24 mouse cellular contexts compared by ENCODE assay signal in genomic region chr16:84807874-84808273, GRCm38 (mm10). TPM values are rescaled to one million over a fixed set of nuclear protein-coding genes. Genes with fewer than 3 reads are reported as not detected.
DNase-seq lines count a peak whose midpoint lies in the region; ATAC-seq and TF ChIP-seq lines count a peak whose summit lies in the region.
"Had no signal": no experiment of that assay in that cellular context is flagged by ENCODE, and none has a peak within 500 bp of the region (broad histone marks: within the 10 kb centered on the region; RNA-seq: fewer than 3 reads in every experiment).

No protein-coding gene starts in this region.

- no peak for DNase-seq in heart, adult 2 months
- no peak for DNase-seq in heart, postnatal 10 days
- DNase-seq in midbrain, embryonic 11.5 days (ENCODE audit: low spot score, missing footprints): peak; percentile 73
- no peak for DNase-seq in midbrain, embryonic 14.5 days
- DNase-seq in R1 (ENCODE audit: low read depth, low spot score): peak; percentile 51
- DNase-seq in spleen, postnatal 10 days (ENCODE audit: low spot score in 2 of 2): no peak
- DNase-seq in embryo, embryonic 9.5 days (ENCODE audit: extremely low spot score): no peak
- DNase-seq: adrenal gland, adult 2 months; adrenal gland, postnatal 10 days; adrenal gland, postnatal 25 days; cerebellum, adult 11-12 months; cerebellum, adult 2 months; cerebellum, adult 9-10 months; cerebellum, postnatal 10 days; cerebellum, postnatal 25 days had no signal

- TF ChIP-seq EP300 in heart, adult 2 months (IDR thresholded peaks at IDR 0.05; ENCODE audit: insufficient read depth, low read depth, low read length): no peak

- ATAC-seq in midbrain, embryonic 11.5 days (ENCODE audit: low FRiP score): no peak
- no peak for ATAC-seq in midbrain, embryonic 14.5 days (ENCODE audit: low FRiP score, low TSS enrichment)
- ATAC-seq: forebrain, embryonic 14.5 days; forebrain, embryonic 16.5 days; Patski had no signal

- WGBS in heart, adult 2 months: 93% methylated on average over 7 of the region's 7 CpGs
- 93% methylated on average over 7 of the region's 7 CpGs for WGBS in midbrain, embryonic 11.5 days
- 97% methylated on average over 7 of the region's 7 CpGs for WGBS in midbrain, embryonic 14.5 days

- H3K4me2 ChIP-seq in midbrain, embryonic 11.5 days: no peak overlapping the region
- H3K4me2 ChIP-seq in midbrain, embryonic 14.5 days (ENCODE audit: low read length): no peak overlapping the region
- H3K4me2 ChIP-seq: embryonic facial prominence, embryonic 13.5 days; embryonic facial prominence, embryonic 15.5 days; forebrain, embryonic 12.5 days had no signal

- peaks cover 12% of the 10 kb centered on the region for H3K4me1 ChIP-seq in heart, adult 2 months (ENCODE audit: control insufficient read depth, insufficient read depth, low read length)
- H3K4me1 ChIP-seq in midbrain, embryonic 11.5 days (ENCODE audit: control insufficient read depth, insufficient read depth, low read length): no peaks in the 10 kb centered on the region
- H3K4me1 ChIP-seq in midbrain, embryonic 14.5 days (ENCODE audit: control insufficient read depth, insufficient read depth, low read length): no peaks in the 10 kb centered on the region
- H3K4me1 ChIP-seq: embryonic facial prominence, embryonic 13.5 days; embryonic facial prominence, embryonic 15.5 days; forebrain, embryonic 10.5 days; forebrain, embryonic 12.5 days had no signal

- TF ChIP-seq CTCF in heart, adult 2 months (IDR thresholded peaks at IDR 0.05): no peak

- peak overlapping the region; percentile 51 for H3K27ac ChIP-seq in heart, adult 2 months
- H3K27ac ChIP-seq in midbrain, embryonic 11.5 days (ENCODE audit: low read depth, low read length): no peak overlapping the region
- no peak overlapping the region for H3K27ac ChIP-seq in midbrain, embryonic 14.5 days (replicated peaks; ENCODE audit: low read depth, low read length)
- H3K27ac ChIP-seq: embryonic facial prominence, embryonic 13.5 days; embryonic facial prominence, embryonic 15.5 days; forebrain, embryonic 10.5 days; forebrain, embryonic 12.5 days had no signal

- no peak for TF ChIP-seq POLR2A in heart, adult 2 months (IDR thresholded peaks at IDR 0.05; ENCODE audit: insufficient read depth, low read depth, low read length)

- H3K9ac ChIP-seq in heart, adult 2 months (ENCODE audit: low read depth, low read length): no peak overlapping the region
- no peak overlapping the region for H3K9ac ChIP-seq in midbrain, embryonic 11.5 days (ENCODE audit: low read length)
- H3K9ac ChIP-seq in midbrain, embryonic 14.5 days (replicated peaks; ENCODE audit: low read length): no peak overlapping the region
- H3K9ac ChIP-seq: embryonic facial prominence, embryonic 13.5 days; embryonic facial prominence, embryonic 15.5 days; forebrain, embryonic 12.5 days had no signal

- H3K9me3 ChIP-seq in midbrain, embryonic 11.5 days (ENCODE audit: control insufficient read depth, low read length): no peaks in the 10 kb centered on the region
- H3K9me3 ChIP-seq in midbrain, embryonic 14.5 days (ENCODE audit: control insufficient read depth, low read length): no peaks in the 10 kb centered on the region
- H3K9me3 ChIP-seq: embryonic facial prominence, embryonic 13.5 days; embryonic facial prominence, embryonic 15.5 days; forebrain, embryonic 10.5 days; forebrain, embryonic 12.5 days; G1E had no signal

- no peaks in the 10 kb centered on the region for H3K27me3 ChIP-seq in heart, adult 2 months (ENCODE audit: control insufficient read depth, insufficient read depth, low read length)
- H3K27me3 ChIP-seq in midbrain, embryonic 11.5 days (ENCODE audit: control insufficient read depth, insufficient read depth, low read length): no peaks in the 10 kb centered on the region
- H3K27me3 ChIP-seq in midbrain, embryonic 14.5 days (ENCODE audit: control insufficient read depth, insufficient read depth, low read length): no peaks in the 10 kb centered on the region
- H3K27me3 ChIP-seq: embryonic facial prominence, embryonic 13.5 days; embryonic facial prominence, embryonic 15.5 days; forebrain, embryonic 12.5 days; Patski had no signal

- intact Hi-C loops in heart, adult 2 months (cut with DNase I): no loop called here
- intact Hi-C loops in heart, postnatal 10 days (cut with DNase I): no loop called here

- H3K4me3 ChIP-seq in heart, adult 2 months: no peak overlapping the region
- H3K4me3 ChIP-seq in midbrain, embryonic 11.5 days (ENCODE audit: low read depth, low read length): no peak overlapping the region
- no peak overlapping the region for H3K4me3 ChIP-seq in midbrain, embryonic 14.5 days (replicated peaks; ENCODE audit: low read depth, low read length)
- H3K4me3 ChIP-seq: embryonic facial prominence, embryonic 13.5 days; embryonic facial prominence, embryonic 15.5 days; erythroblast, embryonic 14.5 days; forebrain, embryonic 10.5 days; forebrain, embryonic 12.5 days had no signal

- peaks cover 58% of the 10 kb centered on the region for H3K36me3 ChIP-seq in heart, adult 2 months (ENCODE audit: control insufficient read depth, insufficient read depth, low read length)
- peaks cover 14% of the 10 kb centered on the region for H3K36me3 ChIP-seq in midbrain, embryonic 11.5 days (ENCODE audit: control insufficient read depth, insufficient read depth, low read length)
- H3K36me3 ChIP-seq in midbrain, embryonic 14.5 days (ENCODE audit: control insufficient read depth, insufficient read depth, low read length): peaks cover 33% of the 10 kb centered on the region
- H3K36me3 ChIP-seq: embryonic facial prominence, embryonic 13.5 days; embryonic facial prominence, embryonic 15.5 days; G1E had no signal

- no peaks in the 10 kb centered on the region for H3K79me2 ChIP-seq in heart, adult 2 months (replicated peaks; ENCODE audit: control insufficient read depth, insufficient read depth, low read length)

RNA-seq across cellular contexts. Expression of gene Gabpa, which starts 26.9 kb away (rescaled TPM):
- 10 to 100 TPM; 41.3 to 42.6 TPM for total RNA-seq in heart, adult 2 months (2021)
- 10.4 and 22.1 TPM in 2 replicates for polyA plus RNA-seq in heart, adult 2 months (2012; rRNA removed)
- total RNA-seq in heart, postnatal 10 days (2021): 10 to 100 TPM; 48.8 to 51.9 TPM
- 41.2 and 45.1 TPM in 2 replicates for polyA plus RNA-seq in midbrain, embryonic 11.5 days (2014; fragmentation: Nextera tagmentation; extraction: Ambion mirVana)
- 18.4 and 24.9 TPM in 2 replicates for polyA plus RNA-seq in midbrain, embryonic 14.5 days (2014; fragmentation: Nextera tagmentation; extraction: Ambion mirVana)

RNA-seq across cellular contexts. Expression of gene Atp5j, which starts 27.6 kb away (rescaled TPM):
- total RNA-seq in heart, adult 2 months (2021): 1,000 to 10,000 TPM; 1,617 to 1,909 TPM
- 665 and 1,027 TPM in 2 replicates for polyA plus RNA-seq in heart, adult 2 months (2012; rRNA removed)
- 1,000 to 10,000 TPM; 1,523 to 1,629 TPM for total RNA-seq in heart, postnatal 10 days (2021)
- polyA plus RNA-seq in midbrain, embryonic 11.5 days (2014; fragmentation: Nextera tagmentation; extraction: Ambion mirVana): 778 and 822 TPM in 2 replicates
- 769 and 923 TPM in 2 replicates for polyA plus RNA-seq in midbrain, embryonic 14.5 days (2014; fragmentation: Nextera tagmentation; extraction: Ambion mirVana)

RNA-seq across cellular contexts. Expression of gene Jam2, which starts 34.0 kb away (rescaled TPM):
- total RNA-seq in heart, adult 2 months (2021): 10 to 100 TPM; 77.9 to 81.0 TPM
- polyA plus RNA-seq in heart, adult 2 months (2012; rRNA removed): 55.4 and 91.2 TPM in 2 replicates
- total RNA-seq in heart, postnatal 10 days (2021): 10 to 100 TPM; 56.7 to 69.4 TPM
- 95.1 and 102 TPM in 2 replicates for polyA plus RNA-seq in midbrain, embryonic 11.5 days (2014; fragmentation: Nextera tagmentation; extraction: Ambion mirVana)
- polyA plus RNA-seq in midbrain, embryonic 14.5 days (2014; fragmentation: Nextera tagmentation; extraction: Ambion mirVana): 25.4 and 37.7 TPM in 2 replicates
- polyA plus RNA-seq: erythroblast, embryonic 14.5 days; G1E had no signal

Comparison
In these comparisons a context has a peak if more than half of its experiments do, and no peak if none do; other contexts are left out.
1. DNase-seq: peak in midbrain, embryonic 11.5 days (single experiment) and R1 (single experiment); none in heart, adult 2 months (0 of 2), heart, postnatal 10 days (0 of 2), midbrain, embryonic 14.5 days (single experiment), spleen, postnatal 10 days (0 of 2) and embryo, embryonic 9.5 days (single experiment).